Mouse (Mus musculus): ENCODE measurements around the gene Gm8947.
A peak's percentile ranks its signal among the peaks of the same experiment; 100 is the strongest.

Gm8947 gene

GRCm38 (mm10) chr1:151224536-151224935 lies 32.4 kb downstream of the Gm8947 start:
- no peak for DNase-seq (ENCODE audit: low spot score)

- no peak for DNase-seq (ENCODE audit: low spot score)
Observed at GRCm38 (mm10) chr1:151227506-151227905, 35.3 kb downstream of the Gm8947 start.

- DNase-seq (ENCODE audit: low spot score), result no peak
Observed at GRCm38 (mm10) chr1:151228320-151228989, 36.3 kb downstream of the Gm8947 start.

GRCm38 (mm10) chr1:151232346-151232745 lies 40.2 kb downstream of the Gm8947 start:
- DNase-seq (ENCODE audit: low spot score), result no peak

GRCm38 (mm10) chr1:151233756-151234155 lies 41.6 kb downstream of the Gm8947 start:
- DNase-seq (ENCODE audit: low spot score), result no peak

GRCm38 (mm10) chr1:151235574-151235973 lies 43.4 kb downstream of the Gm8947 start:
- DNase-seq (ENCODE audit: low spot score), result no peak

- peak; percentile 18 for DNase-seq (ENCODE audit: low spot score)
Observed at GRCm38 (mm10) chr1:151236141-151236930, 44.2 kb downstream of the Gm8947 start.

GRCm38 (mm10) chr1:151237780-151238179 lies 45.6 kb downstream of the Gm8947 start:
- DNase-seq (ENCODE audit: low spot score), result no peak

- DNase-seq (ENCODE audit: low spot score), result peak; percentile 61
Observed at GRCm38 (mm10) chr1:151243332-151243731, 51.2 kb downstream of the Gm8947 start.
